Mouse (Mus musculus): ENCODE results near the gene Wdr47. TPM values are rescaled to one million over a fixed set of nuclear protein-coding genes. Genes with fewer than 3 reads are reported as not detected.
"Not testable (repeated sequence)": the region's sequence is repeated elsewhere in the genome, so short reads cannot be mapped to it uniquely, and the experiment has no call there.

Wdr47 gene
- total RNA-seq (2022), result 1 to 10 TPM; 3.5 to 7.7 (median 5.0) TPM

DNA sequence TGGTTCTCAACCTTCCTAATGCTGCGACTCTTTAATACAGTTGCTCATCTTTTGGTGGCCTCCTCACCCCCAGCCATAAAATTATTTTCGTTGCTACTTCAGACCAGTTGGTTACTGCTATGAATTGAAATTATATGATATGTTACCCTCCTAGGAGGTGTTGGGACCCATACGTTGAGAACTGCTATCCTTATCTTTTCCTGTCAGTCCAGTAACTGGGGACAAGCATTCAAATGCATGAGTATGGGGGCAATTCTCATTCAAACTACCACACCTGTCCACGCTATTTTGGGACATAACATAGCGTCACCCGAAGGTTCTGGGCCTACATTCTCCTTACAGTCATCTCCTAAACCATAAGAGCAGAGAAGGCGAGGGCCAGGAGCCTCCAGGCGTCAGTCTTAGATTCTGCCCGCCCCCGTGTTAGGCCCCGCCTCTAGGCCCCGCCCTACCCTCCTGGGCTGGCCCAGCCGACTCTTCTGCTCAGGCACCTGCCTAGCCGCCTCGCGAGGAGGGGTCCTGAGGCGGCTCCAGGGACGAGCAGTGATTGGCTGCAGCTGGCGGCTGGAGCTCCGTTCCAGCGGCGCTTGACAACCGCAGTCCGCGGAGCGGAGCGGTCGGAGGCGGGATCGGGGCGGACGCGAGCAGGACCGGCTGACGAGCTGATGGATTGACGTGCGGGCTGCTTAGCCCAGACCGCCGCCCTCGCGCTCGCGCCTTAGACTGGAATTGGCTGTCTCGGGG, at the start of gene Wdr47:
Gene Wdr47, plus strand, starts transcription at position 494 of the 744 bp plus-strand sequence.
- peak; percentile 92 to 95 for DNase-seq (ENCODE audit: low spot score in 2 of 2)

- DNase-seq (ENCODE audit: low spot score in 2 of 2), result no peak
These were observed 48.8 kb upstream of the Wdr47 start for GRCm38 (mm10) chr3:108542299-108542698.

- no peak for DNase-seq (ENCODE audit: low spot score in 2 of 2)
These were observed 36.9 kb upstream of the Wdr47 start for GRCm38 (mm10) chr3:108554111-108554561.

DNA sequence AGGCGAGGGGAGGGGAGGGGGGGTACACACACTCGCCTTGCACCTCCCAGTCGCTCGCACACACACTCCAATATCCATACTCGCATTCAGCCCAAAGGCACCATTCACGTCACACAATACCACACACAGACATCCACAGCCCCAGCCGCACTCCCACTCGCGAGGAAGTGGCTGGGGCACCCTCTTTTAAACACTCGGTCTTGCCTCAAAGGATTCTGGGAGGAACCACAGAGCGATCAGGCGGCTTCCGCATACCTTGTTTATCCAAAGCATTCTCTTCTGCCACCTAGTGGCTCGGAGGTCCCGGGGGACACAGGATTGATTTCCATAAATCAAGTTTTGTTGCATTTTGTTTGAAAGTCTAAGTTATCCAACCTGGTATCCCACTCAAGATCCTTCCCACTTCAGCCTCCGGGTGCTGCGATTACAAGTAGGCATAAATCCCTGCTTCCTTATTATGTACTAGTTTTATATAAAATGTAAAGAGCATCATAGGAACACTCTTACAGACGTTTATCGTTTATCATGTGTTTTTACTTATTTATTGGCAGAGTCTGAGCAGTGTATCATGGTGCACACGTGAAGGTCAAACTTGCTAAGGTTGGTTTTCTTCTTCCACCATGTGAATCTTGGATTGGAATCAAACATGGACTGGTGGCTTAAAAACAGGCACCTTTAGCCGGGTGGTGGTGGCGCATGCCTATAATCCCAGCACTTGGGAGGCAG, 36.3 kb upstream of the Wdr47 start:
- peak; percentile 88 to 90 for DNase-seq (ENCODE audit: low spot score in 2 of 2)

GRCm38 (mm10) chr3:108557888-108558287, 33.2 kb upstream of the Wdr47 start:
- DNase-seq (ENCODE audit: low spot score in 2 of 2), result no peak

DNA sequence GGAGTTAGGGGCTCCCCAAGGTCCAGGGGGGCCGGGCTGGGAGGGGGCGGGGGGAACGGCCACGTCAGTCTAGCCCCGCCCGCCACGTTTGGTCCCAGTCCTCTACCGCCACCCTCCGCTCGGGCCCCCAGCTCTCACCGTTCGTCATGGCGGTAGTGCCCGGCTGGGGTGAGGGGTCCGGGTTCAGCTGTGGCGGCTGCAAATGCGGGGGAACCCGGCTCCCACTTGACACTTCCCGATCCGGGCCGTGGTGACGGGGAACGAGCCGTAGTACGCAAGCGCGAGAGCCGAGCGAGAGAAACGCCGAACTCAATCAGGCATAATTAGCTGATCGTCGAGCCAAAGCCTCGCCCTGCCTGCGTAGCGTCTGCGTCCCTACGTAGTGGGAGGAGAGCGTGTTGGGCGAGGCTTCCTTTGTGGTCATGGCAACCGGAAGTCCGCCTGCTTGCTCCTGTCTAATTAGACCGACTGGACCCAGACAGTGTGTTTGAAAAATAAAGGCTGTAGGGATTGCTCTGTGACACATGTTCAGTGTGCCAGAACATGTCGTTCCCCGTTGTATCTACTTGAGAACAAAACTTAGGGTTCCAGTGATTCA, 28.8 kb upstream of the Wdr47 start, which contains the start of gene Tmem167b:
Gene Tmem167b, minus strand, starts transcription at position 334 of the 598 bp plus-strand sequence.
- DNase-seq (ENCODE audit: low spot score in 2 of 2), result peak; percentile 94 to 95

DNA sequence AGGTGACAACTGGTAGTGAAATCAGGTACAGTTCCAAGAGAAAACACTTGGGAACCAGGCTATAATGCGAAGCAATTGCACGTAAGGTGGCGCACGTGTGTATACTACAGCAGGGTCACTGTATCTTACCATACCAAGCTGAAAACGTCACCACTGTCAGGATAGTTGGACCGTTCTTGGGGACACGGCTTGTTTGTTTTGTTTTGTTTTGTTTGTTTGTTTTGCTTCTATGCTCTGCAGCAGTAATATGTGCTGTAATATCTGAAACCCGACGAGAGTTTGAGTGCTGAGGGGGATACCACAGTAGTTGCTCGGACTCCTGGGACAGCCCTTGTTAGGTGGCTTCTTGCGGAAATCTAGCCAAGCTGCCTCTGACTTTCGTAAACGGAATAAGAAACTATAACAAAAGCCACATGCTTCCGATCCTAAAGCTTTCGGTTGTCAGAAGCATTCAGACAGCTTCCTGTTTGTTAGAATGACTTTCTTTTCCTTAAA, 28.3 kb upstream of the Wdr47 start:
- DNase-seq (ENCODE audit: low spot score in 2 of 2), result no peak

- peak; percentile 57 to 63 for DNase-seq (ENCODE audit: low spot score in 2 of 2)
These were observed 27.8 kb upstream of the Wdr47 start for GRCm38 (mm10) chr3:108563309-108563708.

DNA sequence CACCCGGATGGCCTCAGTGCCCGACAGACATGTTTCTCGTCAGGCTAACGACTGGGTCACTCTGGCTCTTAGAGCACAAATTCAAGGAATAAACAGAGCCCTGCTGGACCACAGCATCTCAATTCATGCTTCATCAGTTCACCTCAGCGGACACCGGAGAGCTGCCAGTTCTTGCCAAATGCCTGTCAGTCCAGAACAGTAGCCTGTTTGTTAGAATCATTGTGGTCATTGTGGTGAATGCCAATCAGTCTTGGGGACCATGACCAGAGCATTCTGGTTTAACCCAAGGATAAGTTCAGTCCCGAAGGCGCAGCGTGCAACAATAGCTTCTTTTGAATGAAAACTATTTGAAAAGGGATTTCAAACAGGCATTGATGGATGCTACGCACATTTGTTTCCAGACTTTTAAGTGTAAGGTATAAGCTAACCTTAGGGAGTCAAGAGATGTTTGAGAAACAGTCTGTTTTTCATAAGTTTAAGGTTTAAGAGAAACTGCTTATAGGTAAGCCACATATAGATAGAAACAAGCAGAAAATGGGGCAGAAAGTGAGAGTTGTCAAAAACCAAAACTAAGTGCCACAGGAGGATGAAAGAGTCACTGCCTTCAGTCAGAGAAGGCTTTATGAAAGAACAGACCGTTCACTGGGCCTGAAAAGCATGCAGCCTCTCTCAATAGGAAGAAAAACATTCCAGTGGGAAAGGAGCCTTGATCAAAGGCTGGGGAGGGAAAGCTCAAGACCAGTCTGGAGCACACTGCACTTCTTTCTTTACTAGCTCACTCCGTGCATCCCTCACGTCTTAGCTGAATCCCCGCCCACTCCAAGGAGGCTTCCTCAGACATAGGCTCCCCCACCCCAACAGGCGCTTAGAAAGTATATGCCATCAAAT, 22.8 kb upstream of the Wdr47 start:
- no peak for DNase-seq (ENCODE audit: low spot score in 2 of 2)

DNA sequence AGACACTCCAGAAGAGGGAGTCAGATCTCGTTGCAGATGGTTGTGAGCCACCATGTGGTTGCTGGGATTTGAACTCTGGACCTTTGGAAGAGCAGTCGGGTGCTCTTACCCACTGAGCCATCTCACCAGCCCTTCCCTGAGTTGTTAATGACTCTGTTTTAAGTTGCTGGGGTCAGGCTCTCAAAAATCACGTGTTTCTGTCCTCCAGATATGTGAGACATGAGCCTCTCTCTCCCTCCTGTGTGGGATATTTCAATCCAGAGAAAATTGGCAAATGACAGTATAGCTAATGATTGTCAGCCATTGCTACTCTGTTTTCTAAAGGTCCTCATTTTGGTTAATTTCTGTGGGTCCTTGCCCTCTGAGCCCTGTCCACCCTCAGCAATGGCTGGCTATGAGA, 21.4 kb upstream of the Wdr47 start:
- DNase-seq (ENCODE audit: low spot score in 2 of 2), result not testable (repeated sequence)

- DNase-seq (ENCODE audit: low spot score in 2 of 2), result no peak
These were observed 20.3 kb upstream of the Wdr47 start for GRCm38 (mm10) chr3:108570813-108571212.

- DNase-seq (ENCODE audit: low spot score in 2 of 2), result peak; percentile 95
These were observed 19.4 kb upstream of the Wdr47 start, which contains the start of gene Taf13 for GRCm38 (mm10) chr3:108571443-108572294. Taf13 (plus strand) TSS chr3:108571698.

DNA sequence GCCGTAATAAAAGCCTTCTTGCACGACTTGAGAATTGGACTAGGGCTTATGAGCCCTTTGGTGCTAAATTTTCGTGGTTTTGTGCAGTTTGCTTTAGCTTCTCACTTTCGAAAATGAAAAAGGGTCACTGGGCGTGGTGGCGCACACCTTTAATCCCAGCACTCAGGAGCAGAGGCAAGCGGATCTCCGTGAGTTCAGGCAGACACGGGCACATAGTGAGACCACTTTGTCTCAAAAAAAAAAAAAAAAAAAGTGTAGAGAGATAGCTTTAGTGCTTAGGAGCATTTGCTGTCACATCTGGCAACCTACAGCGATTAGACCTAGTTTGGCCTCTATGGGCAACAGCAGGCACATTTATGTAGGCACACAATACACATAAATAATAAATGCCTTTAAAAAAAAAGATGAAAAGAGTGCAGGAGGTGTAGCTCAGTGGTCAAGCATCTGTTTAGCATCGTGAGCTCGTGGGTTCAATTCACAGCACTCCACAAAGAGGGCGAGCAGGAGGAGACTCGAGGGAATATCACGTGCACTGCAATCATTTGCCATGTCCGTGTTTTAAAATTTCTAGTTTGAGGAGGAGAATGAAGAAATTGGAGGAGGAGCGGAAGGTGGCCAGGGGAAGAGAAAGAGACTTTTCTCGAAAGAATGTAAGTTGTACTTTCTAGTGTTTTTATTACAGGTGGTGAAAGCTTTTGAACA, 18.6 kb upstream of the Wdr47 start:
- no peak for DNase-seq (ENCODE audit: low spot score in 2 of 2)

DNA sequence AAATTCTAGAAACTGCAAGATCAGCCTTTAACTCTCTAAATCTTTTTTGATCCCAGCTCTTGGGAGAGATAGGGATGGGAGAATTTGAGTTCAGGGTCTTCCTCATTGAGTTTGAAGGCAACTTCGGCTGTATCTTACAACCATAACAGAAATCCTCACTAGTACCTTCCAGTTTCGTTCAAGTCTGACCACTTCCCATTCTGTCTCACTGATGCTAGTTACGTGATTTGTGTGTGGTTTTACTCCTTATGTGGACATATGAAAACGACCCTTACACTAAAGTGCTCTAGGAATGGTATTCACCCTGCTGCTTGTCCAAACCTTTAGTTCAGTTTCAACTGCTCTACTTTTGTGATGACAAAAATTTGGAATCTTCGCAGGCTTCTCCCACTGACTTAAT, 17.1 kb upstream of the Wdr47 start:
- no peak for DNase-seq (ENCODE audit: low spot score in 2 of 2)

GRCm38 (mm10) chr3:108584580-108584979, 6.5 kb upstream of the Wdr47 start:
- no peak for DNase-seq (ENCODE audit: low spot score in 2 of 2)

GRCm38 (mm10) chr3:108588446-108588845, 2.6 kb upstream of the Wdr47 start:
- DNase-seq (ENCODE audit: low spot score in 2 of 2), result no peak

DNA sequence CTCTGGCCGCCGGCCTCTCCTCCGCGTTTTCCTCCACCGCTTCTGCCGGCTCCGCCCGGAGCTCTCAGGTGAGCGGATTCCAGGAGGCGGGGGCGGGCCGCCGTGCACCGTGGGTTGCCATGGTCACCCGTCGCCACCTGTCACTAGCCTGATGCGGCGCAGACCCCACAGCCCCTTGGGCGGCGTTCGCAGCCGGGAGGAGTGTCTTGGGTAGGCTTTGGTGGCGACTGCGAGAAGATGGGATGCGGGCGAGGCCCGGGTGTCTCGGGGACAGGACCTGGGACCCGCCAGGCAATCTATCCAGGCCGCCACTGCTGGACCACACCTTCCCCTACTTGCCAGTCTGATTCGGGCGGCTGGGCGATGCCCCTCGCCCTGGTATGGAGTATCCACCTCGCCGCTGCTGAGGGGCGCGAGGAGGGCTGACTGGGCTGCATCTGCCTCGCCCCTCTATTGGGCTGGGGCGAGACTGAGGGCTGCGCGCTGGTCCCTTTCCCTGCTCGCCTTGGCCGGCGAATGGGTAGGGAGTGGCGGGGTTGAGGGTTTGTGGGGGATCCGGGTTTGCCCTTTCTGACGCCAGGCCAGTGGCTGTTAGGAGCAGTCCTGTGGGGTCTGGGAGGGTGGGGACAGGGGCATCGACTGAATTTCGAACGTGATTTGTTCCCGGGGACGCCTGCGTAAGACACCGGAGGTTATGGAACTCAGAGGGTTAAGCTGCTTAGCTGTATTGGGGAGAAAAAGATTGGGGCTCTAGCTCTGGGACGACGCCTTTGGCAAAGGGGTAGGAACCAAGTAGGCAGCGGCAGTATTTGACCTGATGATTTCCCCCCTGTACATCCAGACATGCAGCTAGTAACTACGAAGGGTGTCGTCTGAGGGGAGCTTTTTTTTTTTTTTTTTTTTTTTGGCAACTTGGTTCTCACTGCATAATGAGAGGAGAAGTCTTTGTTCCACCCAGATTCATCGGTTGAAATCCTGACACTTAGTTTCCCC, 747 bp downstream of the Wdr47 start:
- peak in 1 of 2 experiments; percentile 27 for DNase-seq (ENCODE audit: low spot score in 2 of 2)

- no peak for DNase-seq (ENCODE audit: low spot score in 2 of 2)
These were observed 17.8 kb downstream of the Wdr47 start for GRCm38 (mm10) chr3:108608906-108609305.
